Mouse (Mus musculus): Measurements from ENCODE around the gene Gm17727. TPM values are rescaled to one million over a fixed set of nuclear protein-coding genes. Genes with fewer than 3 reads are reported as not detected.

The Gm17727 gene
- total RNA-seq (2023) = not detected

DNA sequence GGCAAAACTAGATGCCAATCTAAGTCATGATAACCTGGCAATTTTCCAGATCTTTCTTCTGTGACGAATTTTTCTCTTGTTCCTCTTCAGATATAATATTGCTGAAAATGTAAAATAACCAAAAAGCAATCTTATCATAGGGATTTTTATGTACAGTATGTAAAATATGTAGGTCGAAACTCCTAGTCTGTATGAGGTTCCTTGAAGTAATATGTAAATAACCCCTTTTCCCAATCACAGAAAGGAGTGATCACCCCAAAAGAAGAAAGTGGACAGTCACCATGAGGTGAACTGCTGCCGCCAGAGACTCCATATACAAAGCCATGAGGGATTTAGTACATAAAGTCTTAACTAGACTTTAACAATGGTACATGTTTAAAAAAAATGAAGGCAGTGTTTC lies at the start of gene Gm17727:
TSS of gene Gm17727 (minus strand) at position 101 of the 400 bp plus-strand sequence.

GRCm38 (mm10) chr9:35790001-35790400 lies 12.1 kb upstream of the Gm17727 start, which contains the start of the genes Gm27235 and D730048I06Rik:
Gene Gm27235, minus strand, starts transcription at chr9:35790101.
Gene D730048I06Rik, minus strand, starts transcription at chr9:35790112.

GRCm38 (mm10) chr9:35740749-35741148 lies 37.2 kb downstream of the Gm17727 start, which contains the start of gene Gm17677:
Gene Gm17677, plus strand, starts transcription at chr9:35741049.

Other genes starting within 250 kb of the Gm17727 start
- 1 to 10 TPM; 2.0 to 2.2 TPM for gene Ddx25, start 219.6 kb downstream of the Gm17727 start, total RNA-seq (2023)
- 10 to 100 TPM; 28.4 to 31.4 TPM for gene Pus3, start 219.5 kb downstream of the Gm17727 start, total RNA-seq (2023)
- gene Pate2, start 207.8 kb downstream of the Gm17727 start, total RNA-seq (2023) = not detected
- 10 to 100 TPM; 16.7 to 20.9 TPM for gene Hyls1, start 207.7 kb downstream of the Gm17727 start, total RNA-seq (2023)
- gene Pate4, start 166.2 kb downstream of the Gm17727 start, total RNA-seq (2023) = not detected
- not detected for gene Pate3, start 129.9 kb downstream of the Gm17727 start, total RNA-seq (2023)
- not detected for gene Pate1, start 90.7 kb downstream of the Gm17727 start, total RNA-seq (2023)
- gene Gm17677, start 37.1 kb downstream of the Gm17727 start, total RNA-seq (2023) = not detected
- gene Gm27235, start 12.0 kb upstream of the Gm17727 start, total RNA-seq (2023) = not detected
- gene D730048I06Rik, start 12.0 kb upstream of the Gm17727 start, total RNA-seq (2023) = not detected
- gene 9230110F15Rik, start 66.0 kb upstream of the Gm17727 start, total RNA-seq (2023) = not detected
- gene 9230113P08Rik, start 130.3 kb upstream of the Gm17727 start, total RNA-seq (2023) = not detected